Mouse (Mus musculus) spleen, adult 2 months (tissue): ENCODE data around the gene Gna14.

ENCODE experiments used
- CTCF ChIP-seq: fragments of 200-500 bp; IDR thresholded peaks from 2 replicates; pipeline ENCODE4 v1.5.1; 2011; ENCODE audit warnings: mild to moderate bottlenecking, inconsistent platforms; ENCODE audit not compliant: insufficient read depth, insufficient read length, insufficient replicate concordance; ENCODE audit errors: extremely low read depth
- POLR2A ChIP-seq: fragments of 200-500 bp; IDR thresholded peaks from 2 replicates; pipeline ENCODE4 v1.6.1; 2011; ENCODE audit warnings: low read depth, low read length, inconsistent platforms

- TF ChIP-seq CTCF = no peak
- TF ChIP-seq POLR2A = no peak
Observed at GRCm38 (mm10) chr19:16526302-16526880, 90.8 kb downstream of the Gna14 start.
